8 mouse cellular contexts compared by ENCODE assay signal in the genomic region with DNA sequence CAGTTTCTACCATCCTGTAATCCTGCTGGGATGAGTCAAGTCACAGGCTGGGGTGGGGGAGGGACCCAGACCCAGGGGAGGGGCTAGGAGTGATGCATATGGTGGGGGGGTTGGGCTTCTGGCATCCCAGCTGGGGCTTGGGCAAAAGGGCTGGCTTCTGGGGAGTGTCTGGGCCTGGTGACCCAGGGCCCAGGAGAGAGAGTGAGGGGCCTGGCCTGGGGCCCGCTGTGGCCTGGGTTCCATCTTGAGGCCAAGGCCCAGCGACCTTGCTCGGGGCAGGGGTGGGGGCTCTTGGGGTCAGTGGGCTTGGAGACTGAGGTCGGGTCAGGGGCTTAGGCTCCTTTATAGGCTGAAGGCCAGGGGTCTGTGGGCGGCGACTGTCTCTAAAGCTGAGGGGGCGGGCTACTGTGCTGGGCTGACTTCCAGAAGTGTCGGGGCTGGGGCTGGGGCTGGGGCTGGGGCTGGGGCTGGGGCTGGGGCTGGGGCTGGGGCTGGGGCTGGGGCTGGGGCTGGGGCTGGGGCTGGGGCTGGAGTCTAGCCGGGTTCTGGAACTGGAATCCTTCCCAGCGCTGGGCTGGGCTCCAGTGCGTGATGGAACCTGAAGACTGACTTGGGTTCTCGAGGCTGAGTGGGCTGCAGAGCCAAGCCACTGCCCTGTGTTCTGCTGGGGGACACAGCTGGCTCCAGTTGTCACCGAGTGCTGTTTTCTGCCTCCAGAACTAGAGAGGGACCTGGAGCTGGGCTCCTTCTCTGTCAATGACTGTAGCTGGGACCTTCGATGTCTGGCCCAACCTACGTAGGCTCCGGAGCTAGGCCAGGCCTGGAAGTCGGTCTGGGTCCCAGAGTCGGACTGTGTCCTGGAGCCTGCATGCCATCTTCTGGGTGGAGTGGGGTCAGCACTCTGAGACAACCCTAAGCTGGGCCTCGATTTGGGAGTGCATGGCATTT. TPM values are rescaled to one million over a fixed set of nuclear protein-coding genes. Genes with fewer than 3 reads are reported as not detected.
DNase-seq lines count a peak whose midpoint lies in the region; ATAC-seq and TF ChIP-seq lines count a peak whose summit lies in the region.

No protein-coding gene starts in this region.

- peaks cover 29% of the 10 kb centered on the region for H3K4me1 ChIP-seq in heart, embryonic 12.5 days (replicated peaks)
- H3K4me1 ChIP-seq in heart, embryonic 15.5 days (replicated peaks), result peaks cover 33% of the 10 kb centered on the region
- peaks cover 20% of the 10 kb centered on the region for H3K4me1 ChIP-seq in limb, embryonic 14.5 days (ENCODE audit: control insufficient read depth, insufficient read depth, low read length)

- peak overlapping the region; percentile 16; the same call in 1 of the 2 replicates for H3K4me2 ChIP-seq in heart, embryonic 12.5 days
- H3K4me2 ChIP-seq in heart, embryonic 15.5 days, result peak overlapping the region; percentile 30; the same call in 1 of the 2 replicates
- H3K4me2 ChIP-seq in limb, embryonic 14.5 days (replicated peaks; ENCODE audit: low read depth, low read length, severe bottlenecking), result peak overlapping the region; percentile 22

- peak overlapping the region; percentile 38 for H3K9ac ChIP-seq in heart, embryonic 12.5 days
- 0 out of 2 replicates have a peak overlapping the region, but pooled peaks have one; percentile 25 for H3K9ac ChIP-seq in heart, embryonic 15.5 days
- peak overlapping the region; percentile 40 for H3K9ac ChIP-seq in limb, embryonic 14.5 days (ENCODE audit: low read depth, low read length, severe bottlenecking)

- H3K4me3 ChIP-seq in heart, embryonic 12.5 days, result no peak overlapping the region
- no peak overlapping the region for H3K4me3 ChIP-seq in heart, embryonic 15.5 days
- H3K4me3 ChIP-seq in limb, embryonic 14.5 days (replicated peaks; ENCODE audit: low read length), result no peak overlapping the region

- H3K36me3 ChIP-seq in heart, embryonic 12.5 days, result peaks cover 5% of the 10 kb centered on the region; the same call in 1 of the 2 replicates
- H3K36me3 ChIP-seq in heart, embryonic 15.5 days, result no peaks in the 10 kb centered on the region
- no peaks in the 10 kb centered on the region for H3K36me3 ChIP-seq in limb, embryonic 14.5 days (ENCODE audit: control insufficient read depth, insufficient read depth, low read length)

- no peak for TF ChIP-seq POLR2A in limb, embryonic 14.5 days (IDR thresholded peaks at IDR 0.05; ENCODE audit: borderline replicate concordance, extremely low read depth, insufficient read depth, insufficient read length)

- ATAC-seq in heart, embryonic 12.5 days (ENCODE audit: insufficient number of reproducible peaks, low FRiP score), result no peak
- peak; percentile 11; the same call in 1 of the 2 replicates for ATAC-seq in heart, embryonic 15.5 days (replicated peaks; ENCODE audit: insufficient number of reproducible peaks, insufficient read depth, low FRiP score, low read depth)
- ATAC-seq in limb, embryonic 14.5 days (ENCODE audit: low FRiP score, low read depth), result peak; percentile 51

- peaks cover 25% of the 10 kb centered on the region for H3K27me3 ChIP-seq in heart, embryonic 12.5 days (replicated peaks)
- H3K27me3 ChIP-seq in heart, embryonic 15.5 days, result peaks cover 13% of the 10 kb centered on the region
- 0 out of 2 replicates have a peak, but pooled peaks cover 11% of the 10 kb centered on the region for H3K27me3 ChIP-seq in limb, embryonic 14.5 days (ENCODE audit: control insufficient read depth, insufficient read depth, low read length)

- DNase-seq in heart, adult 9 months (ENCODE audit: low spot score in 2 of 2), result no peak
- peak; percentile 85 for DNase-seq in NIH3T3 (ENCODE audit: low read depth)
- peak; percentile 58 for DNase-seq in limb, embryonic 14.5 days (ENCODE audit: low spot score)
- DNase-seq in thymus, adult 18-20 months, result no peak
- no peak for DNase-seq in spleen, postnatal 4 days (ENCODE audit: low spot score in 2 of 2)
- DNase-seq in right cerebral cortex, postnatal 10 days (ENCODE audit: low spot score in 2 of 2), result no peak

- no peaks in the 10 kb centered on the region for H3K9me3 ChIP-seq in heart, embryonic 12.5 days (replicated peaks)
- H3K9me3 ChIP-seq in heart, embryonic 15.5 days (replicated peaks), result no peaks in the 10 kb centered on the region
- no peaks in the 10 kb centered on the region for H3K9me3 ChIP-seq in limb, embryonic 14.5 days (ENCODE audit: control insufficient read depth, low read length)

- WGBS in heart, embryonic 12.5 days, result 45% methylated on average over 19 of the region's 19 CpGs
- WGBS in heart, embryonic 15.5 days, result 42% methylated on average over 19 of the region's 19 CpGs
- 30% methylated on average over 14 of the region's 19 CpGs for WGBS in limb, embryonic 14.5 days

- peak overlapping the region; percentile 70 for H3K27ac ChIP-seq in heart, embryonic 12.5 days (ENCODE audit: poor library complexity, severe bottlenecking)
- peak overlapping the region; percentile 76 for H3K27ac ChIP-seq in heart, embryonic 15.5 days
- peak overlapping the region; percentile 86 for H3K27ac ChIP-seq in limb, embryonic 14.5 days (replicated peaks; ENCODE audit: low read depth, low read length)

RNA-seq across cellular contexts. Expression of a gene that starts 7.1 kb away (rescaled TPM):
- 13.4 TPM in 2 replicates for polyA plus RNA-seq in heart, embryonic 12.5 days (2016; fragmentation: Nextera tagmentation; extraction: Ambion mirVana)
- polyA plus RNA-seq in heart, embryonic 15.5 days (2015; fragmentation: Nextera tagmentation; extraction: Ambion mirVana), result 11.3 and 17.9 TPM in 2 replicates
- polyA plus RNA-seq in limb, embryonic 14.5 days (2012; rRNA removed), result 9.2 and 13.7 TPM in 2 replicates
- polyA plus RNA-seq in limb, embryonic 14.5 days (2014; fragmentation: Nextera tagmentation; extraction: Ambion mirVana), result 8.5 and 10.8 TPM in 2 replicates

RNA-seq across cellular contexts. Expression of a gene that starts 7.4 kb away (rescaled TPM):
- polyA plus RNA-seq in heart, embryonic 12.5 days (2016; fragmentation: Nextera tagmentation; extraction: Ambion mirVana), result not detected in 2 replicates
- 0.04 TPM in 1 of 2 replicates, not detected in the other for polyA plus RNA-seq in heart, embryonic 15.5 days (2015; fragmentation: Nextera tagmentation; extraction: Ambion mirVana)
- polyA plus RNA-seq in limb, embryonic 14.5 days (2012; rRNA removed), result 0.09 and 0.12 TPM in 2 replicates
- polyA plus RNA-seq in limb, embryonic 14.5 days (2014; fragmentation: Nextera tagmentation; extraction: Ambion mirVana), result 0.06 TPM in 2 replicates

RNA-seq across cellular contexts. Expression of a gene that starts 14.6 kb away (rescaled TPM):
- polyA plus RNA-seq in heart, embryonic 12.5 days (2016; fragmentation: Nextera tagmentation; extraction: Ambion mirVana), result 107 and 109 TPM in 2 replicates
- polyA plus RNA-seq in heart, embryonic 15.5 days (2015; fragmentation: Nextera tagmentation; extraction: Ambion mirVana), result 82.8 and 83.4 TPM in 2 replicates
- 135 and 137 TPM in 2 replicates for polyA plus RNA-seq in limb, embryonic 14.5 days (2012; rRNA removed)
- 92.9 and 104 TPM in 2 replicates for polyA plus RNA-seq in limb, embryonic 14.5 days (2014; fragmentation: Nextera tagmentation; extraction: Ambion mirVana)

RNA-seq across cellular contexts. Expression of a gene that starts 14.8 kb away (rescaled TPM):
- polyA plus RNA-seq in heart, embryonic 12.5 days (2016; fragmentation: Nextera tagmentation; extraction: Ambion mirVana), result 37.3 and 40.3 TPM in 2 replicates
- 23.5 and 34.1 TPM in 2 replicates for polyA plus RNA-seq in heart, embryonic 15.5 days (2015; fragmentation: Nextera tagmentation; extraction: Ambion mirVana)
- polyA plus RNA-seq in limb, embryonic 14.5 days (2012; rRNA removed), result 46.5 and 50.0 TPM in 2 replicates
- polyA plus RNA-seq in limb, embryonic 14.5 days (2014; fragmentation: Nextera tagmentation; extraction: Ambion mirVana), result 25.3 and 33.9 TPM in 2 replicates

RNA-seq across cellular contexts. Expression of a gene that starts 21.6 kb away (rescaled TPM):
- 13.0 and 13.4 TPM in 2 replicates for polyA plus RNA-seq in heart, embryonic 12.5 days (2016; fragmentation: Nextera tagmentation; extraction: Ambion mirVana)
- 11.7 and 22.3 TPM in 2 replicates for polyA plus RNA-seq in heart, embryonic 15.5 days (2015; fragmentation: Nextera tagmentation; extraction: Ambion mirVana)
- polyA plus RNA-seq in limb, embryonic 14.5 days (2012; rRNA removed), result 12.0 and 18.5 TPM in 2 replicates
- polyA plus RNA-seq in limb, embryonic 14.5 days (2014; fragmentation: Nextera tagmentation; extraction: Ambion mirVana), result 6.8 and 8.0 TPM in 2 replicates

Comparison
In these comparisons a context has a peak if more than half of its experiments do, and no peak if none do; other contexts are left out.
1. DNase-seq: peak in NIH3T3 (single experiment) and limb, embryonic 14.5 days (single experiment); none in heart, adult 9 months (0 of 2), thymus, adult 18-20 months (0 of 2), spleen, postnatal 4 days (0 of 2) and right cerebral cortex, postnatal 10 days (0 of 2).
2. Peak in every context shown above with its lines, with median percentiles within 50 percentile points of each other: H3K27ac ChIP-seq, H3K4me2 ChIP-seq and H3K9ac ChIP-seq.